Mouse (Mus musculus) heart, embryonic 14.5 days (tissue): Measurements from ENCODE around the gene Gga3. TPM values are rescaled to one million over a fixed set of nuclear protein-coding genes. Genes with fewer than 3 reads are reported as not detected.
A peak's percentile ranks its signal among the peaks of the same experiment; 100 is the strongest.
"Not testable (repeated sequence)": the region's sequence is repeated elsewhere in the genome, so short reads cannot be mapped to it uniquely, and the experiment has no call there.

Source experiments
- ATAC-seq: fragments of 200-750 bp; cut with Nextera tagmentation; 2 replicates; pipeline ENCODE4 v1.8.0; 2017; ENCODE audit warnings: low read depth, moderate TSS enrichment; ENCODE audit not compliant: insufficient number of reproducible peaks, insufficient read depth, low FRiP score
- H3K27ac ChIP-seq, 2 experiments: fragments of 200-500 bp in 1 of 2; fragments of 300-500 bp in 1 of 2; sonication (generic) in 1 of 2; replicated peaks in 1 of 2; 2 replicates each; pipeline ENCODE4 v1.5.1; 2012 to 2014; ENCODE audit warnings: low read depth in 2 of 2, low read length in 2 of 2, control low read depth in 1 of 2, mild to moderate bottlenecking in 1 of 2, mixed read lengths in 1 of 2; ENCODE audit not compliant: control insufficient read depth in 1 of 2, insufficient read depth in 1 of 2
- H3K27me3 ChIP-seq: fragments of 300-500 bp; sonication (generic); 2 replicates; pipeline ENCODE4 v1.6.1; 2014; ENCODE audit warnings: mild to moderate bottlenecking, low read length, control low read depth; ENCODE audit not compliant: control insufficient read depth, insufficient read depth
- H3K36me3 ChIP-seq: fragments of 300-500 bp; sonication (generic); 2 replicates; pipeline ENCODE4 v1.6.1; 2014; ENCODE audit warnings: mild to moderate bottlenecking, control low read depth, low read length, mixed read lengths; ENCODE audit not compliant: control insufficient read depth, insufficient read depth
- H3K4me1 ChIP-seq, 2 experiments: fragments of 200-500 bp in 1 of 2; fragments of 300-500 bp in 1 of 2; sonication (generic) in 1 of 2; 2 replicates each; pipeline ENCODE4 v1.6.1; 2012 to 2014; ENCODE audit warnings: low read length in 2 of 2, control low read depth in 1 of 2, mixed read lengths in 1 of 2; ENCODE audit not compliant: control insufficient read depth in 2 of 2, insufficient read depth in 2 of 2
- H3K4me2 ChIP-seq: fragments of 300-500 bp; sonication (generic); 2 replicates; pipeline ENCODE4 v1.6.1; 2014; ENCODE audit warnings: mild to moderate bottlenecking, low read length
- H3K4me3 ChIP-seq, 2 experiments: fragments of 200-500 bp in 1 of 2; fragments of 300-500 bp in 1 of 2; sonication (generic) in 1 of 2; 2 replicates each; pipeline ENCODE4 v1.5.1; 2012 to 2014; ENCODE audit warnings: low read length in 2 of 2, mild to moderate bottlenecking in 2 of 2, control low read depth in 1 of 2, low read depth in 1 of 2, moderate library complexity in 1 of 2; ENCODE audit not compliant: control insufficient read depth in 1 of 2, insufficient read depth in 1 of 2
- H3K9ac ChIP-seq: fragments of 300-500 bp; sonication (generic); 2 replicates; pipeline ENCODE4 v1.6.1; 2014; ENCODE audit warnings: mild to moderate bottlenecking, low read length
- H3K9me3 ChIP-seq: fragments of 300-500 bp; sonication (generic); 2 replicates; pipeline ENCODE4 v1.6.1; 2016; ENCODE audit warnings: low read length, control low read depth; ENCODE audit not compliant: control insufficient read depth
- WGBS: fragments of 180-500 bp; shearing (Covaris S2); extraction: QIAGEN DNeasy Blood & Tissue Kit; methylation state at CpG from one replicate; pipeline ENCODE4 v1.1.7; 2014; 5-methylcytosine and 5-hydroxymethylcytosine counted together
- polyA plus RNA-seq: library from polyadenylated mRNA; unstranded; fragments of >200 nt; fragmentation: Nextera tagmentation; extraction: Ambion mirVana; gene quantifications from 2 replicates; pipeline ENCODE4 v1.2.1, GENCODE M21; 2014

Gga3 gene
- 16.1 and 17.2 TPM in 2 replicates for polyA plus RNA-seq

GRCm38 (mm10) chr11:115603476-115604303 is at the start of gene Gga3, which contains the start of gene Mrps7:
Gene Gga3, minus strand, starts transcription at chr11:115604051.
Gene Mrps7, plus strand, starts transcription at chr11:115603925.
- peak; percentile 95 for ATAC-seq
- H3K4me1 ChIP-seq = peaks cover 10 to 40% of the 10 kb centered on the region in 2 experiments
- H3K27me3 ChIP-seq = no peaks in the 10 kb centered on the region
- peak within 1 kb of the TSS; percentile 92 to 100 for H3K4me3 ChIP-seq
- H3K27ac ChIP-seq = peak within 1 kb of the TSS; percentile 91 to 93
- H3K9ac ChIP-seq = peak within 1 kb of the TSS; percentile 95
- under 1% methylated on average over 79 of the region's 93 CpGs for WGBS
- peak within 1 kb of the TSS; percentile 90 for H3K4me2 ChIP-seq
- no peaks in the 10 kb centered on the region for H3K9me3 ChIP-seq
- H3K36me3 ChIP-seq = peaks cover 45% of the 10 kb centered on the region

GRCm38 (mm10) chr11:115653194-115653593 is 49.3 kb upstream of the Gga3 start:
- H3K4me2 ChIP-seq = peak overlapping the region; percentile 12; the same call in 1 of the 2 replicates
- ATAC-seq = peak; percentile 62

GRCm38 (mm10) chr11:115651680-115652079 is 47.8 kb upstream of the Gga3 start:
- H3K36me3 ChIP-seq = peaks cover 29% of the 10 kb centered on the region
- no peak overlapping the region for H3K9ac ChIP-seq
- ATAC-seq = no peak
- H3K4me1 ChIP-seq = peaks cover 13 to 36% of the 10 kb centered on the region in 2 experiments
- no peak overlapping the region for H3K4me3 ChIP-seq
- no peaks in the 10 kb centered on the region for H3K9me3 ChIP-seq
- 83% methylated on average over 3 of the region's 3 CpGs for WGBS
- no peaks in the 10 kb centered on the region for H3K27me3 ChIP-seq
- no peak overlapping the region for H3K27ac ChIP-seq
- H3K4me2 ChIP-seq = no peak overlapping the region

More at GRCm38 (mm10) chr11:115653194-115653593, 49.3 kb upstream of the Gga3 start:
- no peaks in the 10 kb centered on the region for H3K27me3 ChIP-seq
- H3K9me3 ChIP-seq = no peaks in the 10 kb centered on the region
- H3K4me3 ChIP-seq = no peak overlapping the region
- peaks cover 13 to 36% of the 10 kb centered on the region in 2 experiments for H3K4me1 ChIP-seq
- 31% methylated on average over 3 of the region's 3 CpGs for WGBS
- peak overlapping the region; percentile 78 to 84 for H3K27ac ChIP-seq
- H3K36me3 ChIP-seq = peaks cover 19% of the 10 kb centered on the region
- peak overlapping the region; percentile 14 for H3K9ac ChIP-seq

GRCm38 (mm10) chr11:115649706-115650105 is 45.9 kb upstream of the Gga3 start:
- H3K9ac ChIP-seq = peak overlapping the region; percentile 26; the same call in 1 of the 2 replicates
- no peak overlapping the region for H3K4me3 ChIP-seq
- H3K9me3 ChIP-seq = no peaks in the 10 kb centered on the region
- H3K4me1 ChIP-seq = peaks cover 13 to 36% of the 10 kb centered on the region in 2 experiments
- no peaks in the 10 kb centered on the region for H3K27me3 ChIP-seq
- ATAC-seq = no peak
- 49% methylated on average over 10 of the region's 10 CpGs for WGBS
- no peak overlapping the region for H3K4me2 ChIP-seq
- H3K27ac ChIP-seq = peak overlapping the region in 1 of 2 experiments; percentile 49; a peak in 3 of 4 replicates
- H3K36me3 ChIP-seq = peaks cover 37% of the 10 kb centered on the region

GRCm38 (mm10) chr11:115647459-115647858 is 43.6 kb upstream of the Gga3 start:
- peaks cover 47% of the 10 kb centered on the region for H3K36me3 ChIP-seq
- no peak for ATAC-seq
- no peak overlapping the region for H3K27ac ChIP-seq
- WGBS = 43% methylated on average over 6 of the region's 6 CpGs
- no peak overlapping the region for H3K4me3 ChIP-seq
- H3K9me3 ChIP-seq = no peaks in the 10 kb centered on the region
- H3K4me2 ChIP-seq = no peak overlapping the region
- H3K27me3 ChIP-seq = no peaks in the 10 kb centered on the region
- H3K4me1 ChIP-seq = peaks cover 7 to 20% of the 10 kb centered on the region in 2 experiments
- H3K9ac ChIP-seq = no peak overlapping the region

GRCm38 (mm10) chr11:115646439-115646838 is 42.6 kb upstream of the Gga3 start:
- no peak overlapping the region for H3K4me3 ChIP-seq
- no peaks in the 10 kb centered on the region for H3K27me3 ChIP-seq
- 92% methylated on average over 9 of the region's 9 CpGs for WGBS
- H3K9me3 ChIP-seq = no peaks in the 10 kb centered on the region
- no peak overlapping the region for H3K27ac ChIP-seq
- H3K4me1 ChIP-seq = peaks cover 7 to 12% of the 10 kb centered on the region in 2 experiments
- H3K9ac ChIP-seq = no peak overlapping the region
- H3K4me2 ChIP-seq = no peak overlapping the region
- peaks cover 47% of the 10 kb centered on the region for H3K36me3 ChIP-seq
- no peak for ATAC-seq

GRCm38 (mm10) chr11:115645498-115645897 is 41.6 kb upstream of the Gga3 start:
- H3K4me2 ChIP-seq, H3K9me3 ChIP-seq, ATAC-seq, H3K27me3 ChIP-seq, H3K27ac ChIP-seq, H3K9ac ChIP-seq, H3K4me3 ChIP-seq: not testable (repeated sequence)
- H3K4me1 ChIP-seq = peaks cover 7 to 12% of the 10 kb centered on the region in 2 experiments
- 89% methylated on average over 14 of the region's 14 CpGs for WGBS
- H3K36me3 ChIP-seq = peaks cover 47% of the 10 kb centered on the region
